Mouse (Mus musculus): ENCODE results near the gene Akap14. TPM values are rescaled to one million over a fixed set of nuclear protein-coding genes. Genes with fewer than 3 reads are reported as not detected.
"Not testable (repeated sequence)": the region's sequence is repeated elsewhere in the genome, so short reads cannot be mapped to it uniquely, and the experiment has no call there.

Gene Akap14
- polyA plus RNA-seq, 1 experiment from 2014 or later: 0.22 TPM

- H3K9ac ChIP-seq (replicated peaks); H3K4me3 ChIP-seq; H3K4me2 ChIP-seq (replicated peaks); ATAC-seq (replicated peaks); H3K4me1 ChIP-seq; H3K27ac ChIP-seq (replicated peaks); H3K27me3 ChIP-seq; H3K9me3 ChIP-seq: not testable (repeated sequence)
- WGBS: 53% methylated on average over 2 of the region's 4 CpGs
- H3K36me3 ChIP-seq: peaks cover 19% of the 10 kb centered on the region; the same call in 1 of the 2 replicates
Measured at GRCm38 (mm10) chrX:37144498-37144897, 24.1 kb downstream of the Akap14 start.

GRCm38 (mm10) chrX:37141732-37142131 lies 26.9 kb downstream of the Akap14 start:
- Histone ChIP-seq H3K9ac (replicated peaks) (no peak overlapping the region), H3K36me3 (peaks cover 20% of the 10 kb centered on the region; the same call in 1 of the 2 replicates), H3K4me1 (no peaks in the 10 kb centered on the region), H3K4me2 (replicated peaks) (no peak overlapping the region), H3K27me3 (no peaks in the 10 kb centered on the region), H3K27ac (replicated peaks) (no peak overlapping the region), H3K9me3 (no peaks in the 10 kb centered on the region), H3K4me3 (no peak overlapping the region)
- 91% methylated on average over 3 of the region's 3 CpGs for WGBS
- no peak for ATAC-seq (replicated peaks)

- peak within 1 kb of the TSS; percentile 50 for H3K4me2 ChIP-seq (replicated peaks)
- H3K9ac ChIP-seq (replicated peaks): peak within 1 kb of the TSS; percentile 76
- 20% methylated on average over 58 of the region's 58 CpGs for WGBS
- ATAC-seq (replicated peaks): peak; percentile 93
- no peaks in the 10 kb centered on the region for H3K9me3 ChIP-seq
- no peaks in the 10 kb centered on the region for H3K27me3 ChIP-seq
- peaks cover 3% of the 10 kb centered on the region; the same call in 1 of the 2 replicates for H3K36me3 ChIP-seq
- H3K4me3 ChIP-seq: peak within 1 kb of the TSS; percentile 72
- peak within 1 kb of the TSS; percentile 72 for H3K27ac ChIP-seq (replicated peaks)
- peaks cover 13% of the 10 kb centered on the region for H3K4me1 ChIP-seq
Measured at GRCm38 (mm10) chrX:37126671-37127358, 41.8 kb downstream of the Akap14 start, which contains the start of gene Nkap. TSS of gene Nkap (plus strand) at chrX:37126795.

- Histone ChIP-seq H3K4me2 (replicated peaks) (no peak overlapping the region), H3K27me3 (no peaks in the 10 kb centered on the region), H3K9ac (replicated peaks) (no peak overlapping the region), H3K27ac (replicated peaks) (no peak overlapping the region), H3K4me3 (no peak overlapping the region), H3K36me3 (no peaks in the 10 kb centered on the region), H3K9me3 (no peaks in the 10 kb centered on the region), H3K4me1 (peaks cover 13% of the 10 kb centered on the region)
- ATAC-seq (replicated peaks): no peak
- WGBS: 92% methylated on average over 7 of the region's 7 CpGs
Measured at GRCm38 (mm10) chrX:37125511-37125910, 43.1 kb downstream of the Akap14 start.

- no peak overlapping the region for H3K4me3 ChIP-seq
- no peak overlapping the region for H3K27ac ChIP-seq (replicated peaks)
- no peaks in the 10 kb centered on the region for H3K27me3 ChIP-seq
- no peak overlapping the region for H3K9ac ChIP-seq (replicated peaks)
- H3K4me1 ChIP-seq: no peaks in the 10 kb centered on the region
- no peaks in the 10 kb centered on the region for H3K36me3 ChIP-seq
- ATAC-seq (replicated peaks): no peak
- 75% methylated on average over 5 of the region's 5 CpGs for WGBS
- H3K9me3 ChIP-seq: no peaks in the 10 kb centered on the region
- H3K4me2 ChIP-seq (replicated peaks): no peak overlapping the region
Measured at GRCm38 (mm10) chrX:37120212-37120611, 48.4 kb downstream of the Akap14 start.

- 64% methylated on average over 3 of the region's 3 CpGs for WGBS
- no peaks in the 10 kb centered on the region for H3K27me3 ChIP-seq
- no peak for ATAC-seq (replicated peaks)
- H3K36me3 ChIP-seq: no peaks in the 10 kb centered on the region
- no peak overlapping the region for H3K9ac ChIP-seq (replicated peaks)
- H3K4me2 ChIP-seq (replicated peaks): no peak overlapping the region
- H3K4me1 ChIP-seq: no peaks in the 10 kb centered on the region
- no peak overlapping the region for H3K27ac ChIP-seq (replicated peaks)
- H3K9me3 ChIP-seq: no peaks in the 10 kb centered on the region
- H3K4me3 ChIP-seq: no peak overlapping the region
Measured at GRCm38 (mm10) chrX:37119585-37119984, 49.1 kb downstream of the Akap14 start.

GRCm38 (mm10) chrX:37117085-37117484 lies 51.6 kb downstream of the Akap14 start:
- ATAC-seq (replicated peaks): no peak
- no peaks in the 10 kb centered on the region for H3K9me3 ChIP-seq
- WGBS: no CpG with 5 or more reads among the region's 5 CpGs

GRCm38 (mm10) chrX:37110881-37111193 lies 57.8 kb downstream of the Akap14 start:
- Histone ChIP-seq H3K27ac (replicated peaks) (no peak overlapping the region), H3K36me3 (no peaks in the 10 kb centered on the region), H3K9me3 (no peaks in the 10 kb centered on the region), H3K9ac (replicated peaks) (no peak overlapping the region), H3K4me2 (replicated peaks) (no peak overlapping the region), H3K4me1 (peaks cover 9% of the 10 kb centered on the region; the same call in 1 of the 2 replicates), H3K27me3 (no peaks in the 10 kb centered on the region), H3K4me3 (no peak overlapping the region)
- no peak for ATAC-seq (replicated peaks)
- 79% methylated on average over 4 of the region's 4 CpGs for WGBS

More at GRCm38 (mm10) chrX:37117085-37117484, 51.6 kb downstream of the Akap14 start:
- Histone ChIP-seq H3K4me1 (no peaks in the 10 kb centered on the region), H3K36me3 (no peaks in the 10 kb centered on the region), H3K4me2 (replicated peaks) (no peak overlapping the region), H3K4me3 (no peak overlapping the region), H3K9ac (replicated peaks) (no peak overlapping the region), H3K27ac (replicated peaks) (no peak overlapping the region), H3K27me3 (no peaks in the 10 kb centered on the region)

- Histone ChIP-seq H3K27me3 (no peaks in the 10 kb centered on the region), H3K27ac (replicated peaks) (peak within 1 kb of the TSS; percentile 88), H3K4me1 (peaks cover 9% of the 10 kb centered on the region; the same call in 1 of the 2 replicates), H3K4me2 (replicated peaks) (peak within 1 kb of the TSS; percentile 60), H3K9me3 (no peaks in the 10 kb centered on the region), H3K9ac (replicated peaks) (peak within 1 kb of the TSS; percentile 71), H3K4me3 (peak within 1 kb of the TSS; percentile 61), H3K36me3 (no peaks in the 10 kb centered on the region)
- ATAC-seq (replicated peaks): peak; percentile 99
- 19% methylated on average over 30 of the region's 30 CpGs for WGBS
Measured at GRCm38 (mm10) chrX:37110193-37110880, 58.3 kb downstream of the Akap14 start, which contains the start of gene Upf3b. TSS of gene Upf3b (minus strand) at chrX:37110322.

GRCm38 (mm10) chrX:37109526-37110192 lies 59.0 kb downstream of the Akap14 start:
- H3K4me3 ChIP-seq: peak overlapping the region; percentile 61
- H3K4me1 ChIP-seq: peaks cover 9% of the 10 kb centered on the region; the same call in 1 of the 2 replicates
- no peaks in the 10 kb centered on the region for H3K27me3 ChIP-seq
- WGBS: 17% methylated on average over 27 of the region's 27 CpGs
- H3K27ac ChIP-seq (replicated peaks): peak overlapping the region; percentile 88
- H3K9me3 ChIP-seq: no peaks in the 10 kb centered on the region
- no peaks in the 10 kb centered on the region for H3K36me3 ChIP-seq
- peak overlapping the region; percentile 71 for H3K9ac ChIP-seq (replicated peaks)
- H3K4me2 ChIP-seq (replicated peaks): peak overlapping the region; percentile 60
- ATAC-seq (replicated peaks): peak; percentile 83

- H3K27me3 ChIP-seq: no peaks in the 10 kb centered on the region
- peaks cover 3% of the 10 kb centered on the region; the same call in 1 of the 2 replicates for H3K4me1 ChIP-seq
- peaks cover 8% of the 10 kb centered on the region; the same call in 1 of the 2 replicates for H3K36me3 ChIP-seq
- H3K27ac ChIP-seq (replicated peaks): no peak overlapping the region
- H3K4me2 ChIP-seq (replicated peaks): no peak overlapping the region
- no peak overlapping the region for H3K9ac ChIP-seq (replicated peaks)
- no peak for ATAC-seq (replicated peaks)
- H3K9me3 ChIP-seq: no peaks in the 10 kb centered on the region
- H3K4me3 ChIP-seq: no peak overlapping the region
- 76% methylated on average over 2 of the region's 2 CpGs for WGBS
Measured at GRCm38 (mm10) chrX:37103826-37104225, 64.8 kb downstream of the Akap14 start.

Measured in forebrain, embryonic 15.5 days (tissue).